Mouse (Mus musculus) left cerebral cortex, postnatal 4 days (tissue): ENCODE data around the gene Gmppa. TPM values are rescaled to one million over a fixed set of nuclear protein-coding genes. Genes with fewer than 3 reads are reported as not detected.
A peak's percentile ranks its signal among the peaks of the same experiment; 100 is the strongest.

Source experiments
- DNase-seq: peaks from one replicate; pipeline ENCODE4 v3.0.0-alpha.2; 2022
- intact Hi-C: fragments of 180-260 bp; cut with DNase I; formaldehyde crosslinking; loops from one replicate; pipeline ENCODE4 v1.15.1; 2025
- total RNA-seq, 2 experiments: library from RNA; stranded (reverse); gene quantifications; 2 replicates each; pipeline ENCODE4 v1.2.3; 2021

Gene Gmppa
- total RNA-seq, 2 experiments from 2014 or later, result 47.9 to 60.5 TPM

GRCm38 (mm10) chr1:75451900-75452299, 16.2 kb downstream of the Gmppa start:
- DNase-seq, result no peak
- intact Hi-C loops, result no loop called here

- intact Hi-C loops, result no loop called here
- DNase-seq, result no peak
Observed at GRCm38 (mm10) chr1:75455433-75455832, 19.7 kb downstream of the Gmppa start.

GRCm38 (mm10) chr1:75455948-75456347, 20.2 kb downstream of the Gmppa start:
- DNase-seq, result no peak
- intact Hi-C loops, result no loop called here

- intact Hi-C loops, result no loop called here
- no peak for DNase-seq
Observed at GRCm38 (mm10) chr1:75456746-75457564, 21.2 kb downstream of the Gmppa start.

- intact Hi-C loops, result no loop called here
- no peak for DNase-seq
Observed at GRCm38 (mm10) chr1:75457710-75458024, 21.9 kb downstream of the Gmppa start.

GRCm38 (mm10) chr1:75458025-75458788, 22.5 kb downstream of the Gmppa start:
- DNase-seq, result no peak
- intact Hi-C loops, result no loop called here

GRCm38 (mm10) chr1:75458789-75459684, 23.3 kb downstream of the Gmppa start:
- intact Hi-C loops, result no loop called here
- DNase-seq, result no peak

- intact Hi-C loops, result no loop called here
Observed at GRCm38 (mm10) chr1:75460297-75460696, 24.6 kb downstream of the Gmppa start.

GRCm38 (mm10) chr1:75462636-75463035, 26.9 kb downstream of the Gmppa start:
- DNase-seq, result no peak
- intact Hi-C loops, result no loop called here

More at GRCm38 (mm10) chr1:75460297-75460696, 24.6 kb downstream of the Gmppa start:
- DNase-seq, result no peak

- no peak for DNase-seq
- intact Hi-C loops, result no loop called here
Observed at GRCm38 (mm10) chr1:75463652-75464204, 28.0 kb downstream of the Gmppa start.

- intact Hi-C loops, result loop anchor here (2.0 kb wide), 1 partner anchor 125 kb away; no protein-coding TSS in a partner anchor
Observed at GRCm38 (mm10) chr1:75467215-75467927, 31.6 kb downstream of the Gmppa start.

GRCm38 (mm10) chr1:75469287-75469825, 33.6 kb downstream of the Gmppa start:
- DNase-seq, result no peak
- intact Hi-C loops, result no loop called here

More at GRCm38 (mm10) chr1:75467215-75467927, 31.6 kb downstream of the Gmppa start:
- DNase-seq, result peak; percentile 78

- DNase-seq, result no peak
- intact Hi-C loops, result loop anchor here (5.0 kb wide), 1 partner anchor 121 kb away; no protein-coding TSS in a partner anchor
Observed at GRCm38 (mm10) chr1:75476441-75476840, 40.7 kb downstream of the Gmppa start.

- intact Hi-C loops, result loop anchor here (5.0 kb wide), 1 partner anchor 120 kb away; no protein-coding TSS in a partner anchor
Observed at GRCm38 (mm10) chr1:75477264-75477965, 41.7 kb downstream of the Gmppa start.

GRCm38 (mm10) chr1:75477966-75478290, 42.2 kb downstream of the Gmppa start:
- no peak for DNase-seq
- intact Hi-C loops, result loop anchor here (5.0 kb wide), 1 partner anchor 119 kb away; no protein-coding TSS in a partner anchor

More at GRCm38 (mm10) chr1:75477264-75477965, 41.7 kb downstream of the Gmppa start:
- peak; percentile 87 for DNase-seq

GRCm38 (mm10) chr1:75478497-75478896, 42.8 kb downstream of the Gmppa start:
- intact Hi-C loops, result loop anchor here (5.0 kb wide), 1 partner anchor 119 kb away; no protein-coding TSS in a partner anchor
- no peak for DNase-seq

GRCm38 (mm10) chr1:75478916-75479634, 43.3 kb downstream of the Gmppa start, which contains the start of the genes Chpf and Tmem198:
Gene Chpf, minus strand, starts transcription at chr1:75479307.
Gene Tmem198, plus strand, starts transcription at chr1:75479532.
- intact Hi-C loops, result loop anchor here (5.0 kb wide), 1 partner anchor 118 kb away; no protein-coding TSS in a partner anchor
- peak; percentile 99 for DNase-seq

GRCm38 (mm10) chr1:75479635-75479989, 43.9 kb downstream of the Gmppa start:
- intact Hi-C loops, result loop anchor here (5.0 kb wide), 1 partner anchor 118 kb away; no protein-coding TSS in a partner anchor
- DNase-seq, result no peak
